Comparison of ENCODE assay signal across 8 mouse cellular contexts in the genomic region with DNA sequence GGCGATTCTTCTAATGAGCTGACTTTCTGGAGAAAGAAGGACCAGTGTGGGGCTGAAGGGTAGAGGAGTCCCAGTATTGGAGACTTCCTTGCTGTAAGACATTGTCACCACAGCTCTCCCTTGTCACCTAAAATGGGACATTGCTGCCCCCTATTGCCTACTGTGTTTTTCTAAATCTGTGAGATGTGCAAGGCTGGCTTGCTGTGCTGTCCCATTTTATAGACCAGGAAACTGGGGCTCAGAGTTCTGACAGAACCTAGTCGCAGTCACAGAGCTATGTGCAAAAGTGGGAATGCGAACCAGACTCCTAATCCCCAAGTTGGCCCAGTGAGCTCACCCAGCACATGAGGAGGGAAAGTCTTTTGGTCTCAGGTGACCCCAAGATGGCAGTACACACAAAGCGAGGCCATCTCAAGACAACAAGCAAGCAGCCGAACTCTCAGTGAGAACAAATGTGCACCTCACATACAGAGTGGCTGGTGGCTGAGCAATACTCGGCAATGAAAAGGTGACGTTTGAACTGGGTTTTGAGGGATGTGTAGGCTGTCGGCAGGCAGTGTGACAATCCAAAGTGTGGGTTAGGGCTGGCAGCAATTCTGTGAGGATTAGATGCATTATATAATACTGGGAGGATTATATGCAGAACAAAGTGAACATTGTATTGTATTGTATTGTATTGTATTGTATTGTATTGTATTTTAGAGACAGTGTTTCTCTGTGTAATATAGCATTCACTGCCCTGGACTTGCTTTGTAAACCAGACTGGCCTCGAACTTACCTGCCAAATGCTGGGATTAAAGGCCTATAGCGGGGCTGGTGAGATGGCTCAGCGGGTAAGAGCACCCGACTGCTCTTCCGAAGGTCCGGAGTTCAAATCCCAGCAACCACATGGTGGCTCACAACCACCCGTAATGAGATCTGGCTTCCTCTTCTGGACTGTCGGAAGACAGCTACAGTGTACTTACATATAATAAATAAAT. TPM values are rescaled to one million over a fixed set of nuclear protein-coding genes. Genes with fewer than 3 reads are reported as not detected.
DNase-seq lines count a peak whose midpoint lies in the region; ATAC-seq and TF ChIP-seq lines count a peak whose summit lies in the region.

No protein-coding gene starts in this region.

- no peak overlapping the region for H3K4me3 ChIP-seq in kidney, adult 2 months (ENCODE audit: insufficient read depth, low read depth, low read length)
- no peak overlapping the region for H3K4me3 ChIP-seq in kidney, embryonic 15.5 days (replicated peaks)
- H3K4me3 ChIP-seq in lung, embryonic 14.5 days (ENCODE audit: low read depth, low read length), result no peak overlapping the region

- no peak overlapping the region for H3K27ac ChIP-seq in kidney, adult 2 months (ENCODE audit: insufficient read depth, low read depth, low read length)
- no peak overlapping the region for H3K27ac ChIP-seq in kidney, embryonic 15.5 days
- no peak overlapping the region for H3K27ac ChIP-seq in lung, embryonic 14.5 days (ENCODE audit: low read depth)

- no peaks in the 10 kb centered on the region for H3K36me3 ChIP-seq in kidney, adult 2 months (ENCODE audit: control insufficient read depth, insufficient read depth, low read length)
- H3K36me3 ChIP-seq in kidney, embryonic 15.5 days, result peaks cover 13% of the 10 kb centered on the region
- peaks cover 19% of the 10 kb centered on the region for H3K36me3 ChIP-seq in lung, embryonic 14.5 days (ENCODE audit: insufficient read depth)

- H3K27me3 ChIP-seq in kidney, adult 2 months (replicated peaks; ENCODE audit: control insufficient read depth, insufficient read depth, low read length), result no peaks in the 10 kb centered on the region
- no peaks in the 10 kb centered on the region for H3K27me3 ChIP-seq in kidney, embryonic 15.5 days
- no peaks in the 10 kb centered on the region for H3K27me3 ChIP-seq in lung, embryonic 14.5 days (ENCODE audit: insufficient read depth, low read length)

- H3K9me3 ChIP-seq in kidney, embryonic 15.5 days (replicated peaks), result no peaks in the 10 kb centered on the region
- H3K9me3 ChIP-seq in lung, embryonic 14.5 days (ENCODE audit: low read depth, low read length), result no peaks in the 10 kb centered on the region

- DNase-seq in kidney, adult 2 months, result peak; percentile 88
- peak; percentile 42 for DNase-seq in MN1 (ENCODE audit: low spot score)
- DNase-seq in cerebellum, postnatal 14 days, result peak; percentile 72 to 73
- peak; percentile 75 for DNase-seq in kidney, postnatal 10 days
- peak; percentile 82 for DNase-seq in lung, embryonic 14.5 days
- peak; percentile 79 to 85 for DNase-seq in spleen, postnatal 36 days (ENCODE audit: low spot score in 2 of 2)
- DNase-seq in urinary bladder, postnatal 25 days (ENCODE audit: low spot score), result no peak

- no peak overlapping the region for H3K9ac ChIP-seq in kidney, embryonic 15.5 days
- H3K9ac ChIP-seq in lung, embryonic 14.5 days, result no peak overlapping the region

- H3K4me2 ChIP-seq in kidney, embryonic 15.5 days, result no peak overlapping the region
- H3K4me2 ChIP-seq in lung, embryonic 14.5 days, result no peak overlapping the region

- peak; percentile 68 for TF ChIP-seq CTCF in kidney, adult 2 months (conservative IDR thresholded peaks at IDR 0.05; ENCODE audit: insufficient read depth, insufficient read length, low read depth, low read length)
- TF ChIP-seq CTCF in lung, embryonic 14.5 days (IDR thresholded peaks at IDR 0.05; ENCODE audit: low read depth), result peak; percentile 63

- WGBS in kidney, adult 2 months, result 75% methylated on average over 16 of the region's 16 CpGs
- WGBS in kidney, embryonic 15.5 days, result 83% methylated on average over 16 of the region's 16 CpGs
- 72% methylated on average over 14 of the region's 16 CpGs for WGBS in lung, embryonic 14.5 days

- no peak for TF ChIP-seq POLR2A in kidney, adult 2 months (IDR thresholded peaks at IDR 0.05; ENCODE audit: low read depth, low read length)

- no peak for ATAC-seq in kidney, embryonic 15.5 days (replicated peaks; ENCODE audit: low FRiP score)
- no peak for ATAC-seq in lung, embryonic 14.5 days (ENCODE audit: insufficient read depth)

- peaks cover 5% of the 10 kb centered on the region; the same call in 1 of the 2 replicates for H3K4me1 ChIP-seq in kidney, adult 2 months (ENCODE audit: control insufficient read depth, insufficient read depth, low read length)
- H3K4me1 ChIP-seq in kidney, embryonic 15.5 days, result peaks cover 21% of the 10 kb centered on the region
- peaks cover 3% of the 10 kb centered on the region for H3K4me1 ChIP-seq in lung, embryonic 14.5 days (ENCODE audit: insufficient read depth)

RNA-seq across cellular contexts. Expression of a gene that starts 1.4 kb away (rescaled TPM):
- polyA plus RNA-seq in kidney, adult 2 months (2012; rRNA removed), result 97.9 and 128 TPM in 2 replicates
- 519 and 585 TPM in 2 replicates for polyA plus RNA-seq in kidney, embryonic 15.5 days (2015; fragmentation: Nextera tagmentation; extraction: Ambion mirVana)
- 588 and 646 TPM in 2 replicates for polyA plus RNA-seq in lung, embryonic 14.5 days (2014; fragmentation: Nextera tagmentation; extraction: Ambion mirVana)

RNA-seq across cellular contexts. Expression of a gene that starts 7.9 kb away (rescaled TPM):
- polyA plus RNA-seq in kidney, adult 2 months (2012; rRNA removed), result 10.4 and 12.5 TPM in 2 replicates
- polyA plus RNA-seq in kidney, embryonic 15.5 days (2015; fragmentation: Nextera tagmentation; extraction: Ambion mirVana), result 21.8 and 22.8 TPM in 2 replicates
- 20.3 and 21.1 TPM in 2 replicates for polyA plus RNA-seq in lung, embryonic 14.5 days (2014; fragmentation: Nextera tagmentation; extraction: Ambion mirVana)

RNA-seq across cellular contexts. Expression of a gene that starts 13.6 kb away (rescaled TPM):
- 7.4 and 8.9 TPM in 2 replicates for polyA plus RNA-seq in kidney, adult 2 months (2012; rRNA removed)
- polyA plus RNA-seq in kidney, embryonic 15.5 days (2015; fragmentation: Nextera tagmentation; extraction: Ambion mirVana), result 13.6 and 15.8 TPM in 2 replicates
- 12.7 and 14.1 TPM in 2 replicates for polyA plus RNA-seq in lung, embryonic 14.5 days (2014; fragmentation: Nextera tagmentation; extraction: Ambion mirVana)

RNA-seq across cellular contexts. Expression of a gene that starts 39.8 kb away (rescaled TPM):
- polyA plus RNA-seq in kidney, adult 2 months (2012; rRNA removed), result 20.5 and 23.6 TPM in 2 replicates
- 72.5 and 73.1 TPM in 2 replicates for polyA plus RNA-seq in kidney, embryonic 15.5 days (2015; fragmentation: Nextera tagmentation; extraction: Ambion mirVana)
- polyA plus RNA-seq in lung, embryonic 14.5 days (2014; fragmentation: Nextera tagmentation; extraction: Ambion mirVana), result 78.0 and 81.6 TPM in 2 replicates

RNA-seq across cellular contexts. Expression of a gene that starts 39.8 kb away (rescaled TPM):
- 34.5 and 35.1 TPM in 2 replicates for polyA plus RNA-seq in kidney, adult 2 months (2012; rRNA removed)
- 72.8 and 78.7 TPM in 2 replicates for polyA plus RNA-seq in kidney, embryonic 15.5 days (2015; fragmentation: Nextera tagmentation; extraction: Ambion mirVana)
- polyA plus RNA-seq in lung, embryonic 14.5 days (2014; fragmentation: Nextera tagmentation; extraction: Ambion mirVana), result 71.0 and 74.4 TPM in 2 replicates
